Mouse (Mus musculus): ENCODE results near the gene Ust.

GRCm38 (mm10) chr10:8174697-8175096 is 343.9 kb downstream of the Ust start:
- TF ChIP-seq CTCF (conservative IDR thresholded peaks at IDR 0.05; ENCODE audit: insufficient read depth, insufficient read length, low read depth, low read length) (no peak), POLR2A (IDR thresholded peaks at IDR 0.05; ENCODE audit: low read depth, low read length) (no peak)
